Mouse (Mus musculus) A20 (cell line): ENCODE data around the gene Ptpro.
"Not testable (repeated sequence)": the region's sequence is repeated elsewhere in the genome, so short reads cannot be mapped to it uniquely, and the experiment has no call there.

ENCODE experiments used
- DNase-seq: peaks from one replicate; pipeline ENCODE4 v3.0.0-alpha.2; 2011; ENCODE audit warnings: low read depth, low spot score

The Ptpro gene

DNA sequence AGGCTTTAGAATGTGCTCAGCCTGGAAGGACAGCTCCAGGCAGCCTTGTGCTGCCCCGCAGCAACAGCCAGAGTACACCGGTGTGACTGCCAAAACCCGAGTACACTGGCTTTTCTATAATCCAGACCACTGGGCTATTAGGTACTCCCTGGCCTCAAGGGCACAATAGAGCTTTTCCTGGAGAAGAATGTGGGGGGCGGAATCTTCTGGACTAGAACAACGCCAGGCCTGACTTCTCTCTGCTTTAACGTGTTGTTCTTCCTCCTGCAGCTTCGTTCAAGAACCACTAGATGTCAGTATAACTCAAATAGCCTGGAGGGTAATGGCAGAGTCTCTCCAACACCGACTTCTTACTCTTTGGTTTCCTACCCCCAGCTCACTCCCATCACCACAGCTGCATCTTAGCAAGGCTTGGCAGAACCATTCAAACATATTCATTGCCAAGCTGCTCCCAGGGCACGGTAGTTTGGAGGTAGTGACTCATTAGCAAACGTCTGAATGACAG is 203.5 kb downstream of the Ptpro start:
- no peak for DNase-seq

DNA sequence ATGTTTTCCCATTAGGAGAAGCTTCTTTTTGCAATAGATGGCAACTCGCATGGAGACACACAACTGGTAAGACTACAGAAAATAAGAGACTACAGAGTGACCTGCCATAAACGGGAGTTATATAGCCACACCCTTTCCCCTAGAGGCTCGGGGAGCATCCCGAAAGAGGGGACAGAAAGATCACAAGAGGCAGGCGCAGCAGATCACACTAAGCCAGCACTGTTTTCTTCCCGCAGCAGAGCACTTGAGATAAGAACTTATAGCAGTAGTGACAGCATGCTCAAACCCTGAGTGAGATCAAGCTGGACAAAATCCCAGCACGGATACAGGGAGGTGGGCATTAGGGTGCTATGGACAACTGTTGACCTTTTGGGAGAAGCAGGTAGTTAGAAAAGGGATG is 203.9 kb downstream of the Ptpro start:
- no peak for DNase-seq

DNA sequence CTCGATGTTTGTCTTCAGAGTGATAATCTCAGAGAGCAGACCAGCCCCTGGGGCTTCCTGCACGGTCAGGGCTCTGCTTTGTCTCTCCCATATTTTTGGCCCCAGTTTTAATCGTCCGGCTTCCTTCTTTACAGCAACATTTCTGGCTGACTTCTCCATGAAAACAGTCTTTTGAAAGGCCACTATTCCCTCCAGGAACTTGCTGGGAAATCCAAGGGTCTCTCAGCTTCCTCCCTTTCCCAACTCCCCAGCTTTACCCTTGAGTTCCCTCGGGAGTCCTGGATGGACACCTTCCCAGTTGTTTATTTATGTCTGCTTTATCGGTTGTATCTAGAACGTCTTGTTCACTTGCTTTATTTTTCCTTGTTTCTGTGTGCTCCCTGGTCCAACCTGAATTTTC is 205.1 kb downstream of the Ptpro start:
- no peak for DNase-seq

DNA sequence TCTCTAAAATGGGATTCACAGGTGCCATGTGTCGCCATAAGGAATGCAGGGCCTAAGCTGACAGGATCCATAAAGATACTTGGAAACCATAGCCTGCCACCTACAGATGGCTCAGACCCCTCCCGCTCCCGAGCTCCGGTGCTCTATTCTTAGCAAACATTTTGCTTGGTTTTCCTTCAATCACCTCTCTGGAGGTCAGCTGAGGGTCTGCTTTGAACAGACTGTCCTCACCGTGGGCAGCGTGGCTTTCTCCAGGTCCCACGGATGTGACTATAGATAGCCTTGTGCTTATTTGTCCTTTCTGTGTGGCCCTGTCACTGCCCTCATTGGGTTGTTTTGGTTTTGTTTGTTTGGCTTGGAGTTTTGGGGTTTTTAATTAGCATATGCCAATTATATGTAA is 206.0 kb downstream of the Ptpro start:
- DNase-seq = no peak

DNA sequence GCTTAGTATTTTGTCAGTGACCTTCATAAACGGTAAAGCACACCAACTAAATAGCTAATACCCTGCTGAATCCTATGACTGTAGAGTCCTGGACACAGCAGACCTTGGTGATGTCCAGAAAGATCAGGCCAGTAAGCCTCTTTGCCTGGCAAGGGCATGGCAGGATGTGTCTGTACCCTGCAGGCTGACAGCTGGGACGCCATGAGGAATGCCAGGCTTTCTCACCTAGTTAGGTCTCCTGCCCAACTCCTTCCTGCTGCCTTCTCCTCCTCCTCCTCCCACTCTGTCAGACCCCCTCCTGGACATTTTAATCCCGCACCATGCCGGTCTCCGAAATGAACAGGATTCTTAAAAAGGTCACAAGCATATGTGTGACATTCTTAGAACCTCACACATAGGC is 211.7 kb downstream of the Ptpro start:
- DNase-seq = no peak

DNA sequence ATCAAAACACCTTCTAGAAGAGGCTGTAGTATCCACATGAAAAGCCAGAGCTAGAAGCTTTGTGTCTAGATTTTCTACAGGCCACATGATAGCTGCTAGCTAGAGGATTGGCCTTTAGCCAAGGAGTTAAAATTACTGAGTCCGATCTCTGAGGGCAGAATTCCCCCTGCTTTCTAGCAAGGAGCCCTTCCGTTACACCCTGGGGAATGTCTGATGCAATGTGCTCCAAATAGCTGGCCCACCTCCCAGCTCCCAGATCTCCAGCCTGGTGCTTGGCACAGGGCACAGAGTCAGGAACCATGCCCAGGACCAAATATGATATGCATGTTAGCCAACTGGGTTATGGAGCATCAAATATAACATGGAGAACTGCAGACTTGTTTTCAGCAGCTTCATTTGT is 213.1 kb downstream of the Ptpro start:
- no peak for DNase-seq

DNA sequence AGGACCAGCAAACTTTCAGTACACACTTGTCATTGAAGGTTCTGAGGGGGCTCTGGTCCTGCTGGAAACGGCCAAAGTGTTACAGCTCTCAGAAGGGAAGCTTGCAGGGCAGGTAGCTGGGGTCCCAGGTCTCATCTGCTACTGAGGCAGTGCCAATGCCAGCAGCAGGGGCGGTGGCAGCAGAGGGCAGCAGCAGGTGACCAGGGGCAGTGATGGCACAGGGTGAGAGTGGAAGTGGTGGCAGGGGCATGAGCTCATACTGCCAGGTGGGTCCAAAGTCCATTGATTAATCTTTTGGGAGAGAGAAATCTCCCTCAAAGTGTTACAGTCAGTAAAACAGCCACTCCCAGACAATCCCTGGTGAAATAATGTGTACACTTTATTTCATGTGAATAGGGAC is 214.1 kb downstream of the Ptpro start:
- DNase-seq = no peak

DNA sequence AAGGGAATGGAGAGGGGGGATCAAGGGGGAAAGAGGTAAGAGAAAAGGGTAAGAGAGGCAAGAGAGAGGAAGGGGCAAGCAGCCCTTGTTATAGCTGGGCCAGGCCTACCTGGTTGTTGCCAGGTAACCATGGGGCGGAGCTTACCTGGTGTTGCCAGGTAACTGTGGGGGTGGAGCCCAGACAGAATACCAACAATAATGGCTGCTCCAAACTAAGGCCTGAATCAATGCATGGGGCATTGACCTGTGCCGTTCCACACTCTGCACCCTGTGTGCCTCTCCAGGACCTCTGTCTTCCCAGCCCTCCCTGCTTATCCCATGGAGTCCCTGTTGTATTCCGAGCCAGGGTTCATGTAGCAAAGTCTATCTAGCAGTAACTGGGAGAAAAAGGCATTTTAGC is 215.6 kb downstream of the Ptpro start:
- DNase-seq = no peak

DNA sequence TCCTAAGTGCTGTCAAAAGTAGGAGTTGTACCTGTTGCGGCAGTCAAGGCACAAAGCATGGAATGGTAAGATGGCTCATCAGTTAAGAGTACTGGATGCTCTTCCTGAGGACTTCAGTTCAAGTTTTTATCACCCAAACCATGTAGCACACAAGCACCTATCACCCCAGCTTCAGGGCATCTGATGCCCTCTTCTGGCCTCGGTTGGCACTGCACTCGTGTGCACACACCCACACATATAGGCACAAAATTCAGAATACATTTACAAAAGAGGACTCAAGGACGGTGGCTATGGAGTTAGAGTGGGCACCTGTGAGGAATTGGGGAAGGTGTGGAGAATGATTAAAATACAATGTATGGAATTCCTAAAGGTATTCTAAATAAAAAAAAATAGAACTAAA is 217.4 kb downstream of the Ptpro start:
- no peak for DNase-seq

DNA sequence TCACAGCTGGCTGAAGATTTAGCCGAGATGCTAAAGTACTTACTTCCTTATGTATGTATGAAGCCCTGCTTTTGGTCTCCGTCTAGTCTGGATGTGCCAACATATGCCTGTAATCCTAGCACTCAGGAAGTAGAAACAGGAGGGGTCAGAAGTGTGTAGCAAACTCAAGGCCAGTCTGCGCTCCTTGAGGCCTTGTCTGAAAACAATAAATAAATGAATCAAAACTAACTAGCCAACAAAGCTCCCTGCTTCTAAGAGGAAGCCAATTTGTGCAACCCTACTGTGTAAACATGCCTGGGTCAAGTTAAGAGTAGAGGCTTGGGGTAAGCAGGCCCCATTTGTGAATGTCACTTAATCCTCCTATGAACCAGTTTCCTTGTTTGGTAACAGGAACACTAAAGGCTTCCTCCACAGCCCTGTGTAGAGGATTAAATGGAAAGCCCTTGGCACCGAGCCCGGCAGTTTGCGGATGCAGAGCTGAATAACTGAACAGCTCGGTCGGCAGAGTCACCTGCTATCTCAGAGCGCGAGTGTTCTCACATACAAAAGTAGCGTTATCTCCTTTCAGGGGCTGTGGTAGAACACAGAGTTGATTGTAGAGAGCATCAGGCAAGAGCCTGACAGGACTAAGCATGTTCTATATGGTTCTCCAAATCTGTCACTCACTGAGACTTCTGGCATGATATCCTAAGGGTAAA is 218.9 kb downstream of the Ptpro start:
- no peak for DNase-seq

DNA sequence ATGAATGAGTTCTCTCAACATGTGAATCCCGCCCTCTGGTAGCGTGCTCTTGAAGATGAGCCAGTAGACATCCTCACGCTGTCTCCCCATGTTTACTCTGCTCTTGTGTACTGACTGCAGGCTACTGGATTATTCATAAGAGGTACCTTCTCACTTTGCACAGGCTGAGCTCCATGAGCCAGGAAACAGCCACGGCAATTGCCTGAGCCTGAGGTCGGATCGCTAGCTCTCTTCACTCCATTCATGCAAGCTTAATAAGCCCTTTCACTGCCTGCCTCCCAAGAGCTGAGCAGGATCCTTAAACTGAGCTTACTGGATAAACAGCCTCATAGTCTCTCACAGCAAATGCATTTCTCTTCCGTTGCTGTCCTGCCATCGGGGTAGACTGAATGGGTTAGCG is 220.0 kb downstream of the Ptpro start:
- DNase-seq = no peak

DNA sequence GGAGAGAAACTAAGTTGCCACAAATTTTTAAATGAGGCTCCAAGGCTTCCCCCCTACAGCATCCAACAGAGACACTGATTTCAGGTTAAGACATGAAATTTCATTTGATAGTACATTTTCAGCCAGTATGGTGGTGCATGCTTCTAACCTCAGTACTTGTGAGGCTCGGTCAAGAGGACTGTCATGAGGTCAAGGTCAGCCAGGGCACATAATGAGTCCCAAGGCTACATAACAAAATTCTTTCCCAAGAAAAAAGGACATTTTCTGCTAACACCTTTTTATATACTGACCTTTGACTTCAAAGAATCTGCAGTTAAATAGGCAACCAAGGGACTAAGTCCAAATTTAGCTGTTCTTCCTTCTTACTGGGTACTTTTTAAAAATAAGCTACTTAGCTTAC is 221.3 kb downstream of the Ptpro start:
- DNase-seq = no peak

DNA sequence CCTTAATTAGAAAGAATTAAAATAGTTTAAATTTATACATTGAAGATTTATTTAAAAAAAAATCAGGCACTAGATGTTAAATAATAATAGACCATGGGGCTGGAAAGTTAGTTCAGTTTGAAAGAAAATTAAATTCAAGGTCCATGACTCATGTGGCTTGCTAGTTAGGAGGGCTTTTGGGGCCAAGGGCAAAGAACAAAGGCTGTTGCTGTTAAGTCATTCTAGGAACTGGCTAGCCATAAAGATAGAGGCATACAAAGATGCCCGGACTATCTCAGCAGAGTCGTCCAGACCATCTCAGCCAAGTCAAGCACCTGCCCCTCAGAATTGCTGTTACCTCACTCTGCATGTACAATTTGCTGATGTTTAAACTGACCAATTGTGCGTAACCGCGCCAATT is 223.6 kb downstream of the Ptpro start:
- DNase-seq = not testable (repeated sequence)

DNA sequence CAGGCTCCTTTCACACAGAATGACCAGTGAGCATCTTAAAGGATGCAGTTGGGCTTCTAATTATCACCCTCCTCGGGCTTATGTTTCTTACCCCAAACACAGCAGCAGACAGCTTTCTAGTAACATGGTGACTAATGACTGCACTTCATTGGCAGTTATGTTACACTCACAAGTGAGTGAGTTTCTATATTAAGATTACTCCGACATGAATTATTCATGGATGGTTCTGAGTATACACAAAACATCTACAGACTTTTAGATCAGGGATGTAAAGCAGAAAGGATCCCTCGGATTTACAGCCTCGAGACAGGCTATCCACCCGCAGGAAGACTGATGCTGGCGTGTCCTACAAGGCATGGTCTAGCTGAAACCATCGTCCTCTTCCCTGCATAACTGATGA is 230.8 kb downstream of the Ptpro start:
- no peak for DNase-seq

DNA sequence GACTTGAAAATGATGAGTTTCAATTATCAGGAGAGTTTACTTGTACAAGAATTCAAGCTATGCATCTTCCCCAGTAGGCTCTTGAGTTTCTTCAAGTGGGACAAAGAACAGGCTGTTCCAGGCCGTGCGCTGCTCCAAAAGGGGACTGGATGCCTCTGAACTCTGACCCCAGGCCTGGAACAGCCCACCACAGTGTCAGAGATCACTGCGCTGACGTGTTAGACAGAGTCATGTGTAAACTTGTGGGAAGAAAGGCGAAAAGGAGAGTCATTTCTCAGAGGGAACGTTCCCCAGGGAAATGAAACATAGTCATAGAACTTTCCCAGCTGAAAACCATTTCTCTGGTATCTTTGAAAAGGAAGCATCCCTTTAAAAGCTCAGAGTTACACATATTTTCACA is 235.3 kb downstream of the Ptpro start:
- DNase-seq = no peak

DNA sequence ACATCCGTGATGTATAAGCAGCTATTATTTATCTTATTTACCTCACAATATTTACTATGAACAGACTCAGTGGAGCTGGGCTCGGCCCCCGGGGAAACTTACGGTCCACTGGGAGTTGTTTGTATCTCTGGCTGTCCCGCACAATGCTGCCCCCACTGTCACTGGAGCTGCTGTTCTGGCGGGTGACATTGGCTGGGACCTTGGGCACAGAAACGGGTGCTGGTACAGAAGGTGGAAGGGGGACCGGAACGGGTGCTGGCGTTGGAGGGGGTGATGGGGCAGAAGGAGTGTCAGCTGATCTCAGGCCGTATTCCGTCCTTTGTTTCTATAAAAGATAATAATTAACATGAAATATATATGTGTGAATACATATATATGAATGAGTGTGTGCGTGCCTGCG is 238.0 kb downstream of the Ptpro start:
- DNase-seq = no peak

DNA sequence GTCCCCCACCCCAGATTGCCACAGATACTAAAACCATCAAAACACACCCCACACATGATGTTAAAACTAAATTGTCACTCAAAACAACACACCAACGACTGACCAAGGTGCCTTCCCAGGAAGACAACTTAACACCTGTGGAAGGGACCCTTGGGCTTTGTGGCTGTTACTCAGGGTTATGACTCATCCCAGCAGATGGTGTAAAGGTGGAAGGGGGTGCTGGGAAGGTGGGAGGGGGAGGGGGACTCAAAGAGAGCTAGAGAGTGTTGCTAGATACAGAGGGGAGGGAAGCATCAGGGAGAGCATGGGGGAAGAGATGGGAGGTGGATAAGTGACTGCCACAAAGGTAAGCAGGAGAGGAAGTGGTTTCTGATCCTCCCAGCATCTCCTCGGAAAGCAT is 239.5 kb downstream of the Ptpro start:
- DNase-seq = no peak

DNA sequence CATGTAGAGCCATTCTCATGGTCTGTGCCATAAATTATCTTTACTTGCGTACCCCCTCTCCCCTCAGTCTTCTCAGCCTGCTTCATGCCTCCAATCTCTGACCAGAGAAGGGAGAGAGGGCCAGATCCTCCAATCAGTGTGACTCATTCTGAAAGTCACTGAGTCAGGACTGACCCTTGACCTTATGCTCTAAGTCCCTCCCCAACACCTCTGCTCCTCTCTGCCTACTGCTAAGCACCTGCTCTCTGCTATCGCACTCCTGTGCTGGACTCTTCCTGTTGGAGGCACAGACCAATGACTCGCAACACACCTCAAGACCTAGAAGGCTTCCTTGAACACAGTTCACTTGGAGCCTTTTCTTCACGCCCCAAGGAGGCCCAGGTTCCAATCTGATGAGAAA is 240.5 kb downstream of the Ptpro start:
- no peak for DNase-seq

DNA sequence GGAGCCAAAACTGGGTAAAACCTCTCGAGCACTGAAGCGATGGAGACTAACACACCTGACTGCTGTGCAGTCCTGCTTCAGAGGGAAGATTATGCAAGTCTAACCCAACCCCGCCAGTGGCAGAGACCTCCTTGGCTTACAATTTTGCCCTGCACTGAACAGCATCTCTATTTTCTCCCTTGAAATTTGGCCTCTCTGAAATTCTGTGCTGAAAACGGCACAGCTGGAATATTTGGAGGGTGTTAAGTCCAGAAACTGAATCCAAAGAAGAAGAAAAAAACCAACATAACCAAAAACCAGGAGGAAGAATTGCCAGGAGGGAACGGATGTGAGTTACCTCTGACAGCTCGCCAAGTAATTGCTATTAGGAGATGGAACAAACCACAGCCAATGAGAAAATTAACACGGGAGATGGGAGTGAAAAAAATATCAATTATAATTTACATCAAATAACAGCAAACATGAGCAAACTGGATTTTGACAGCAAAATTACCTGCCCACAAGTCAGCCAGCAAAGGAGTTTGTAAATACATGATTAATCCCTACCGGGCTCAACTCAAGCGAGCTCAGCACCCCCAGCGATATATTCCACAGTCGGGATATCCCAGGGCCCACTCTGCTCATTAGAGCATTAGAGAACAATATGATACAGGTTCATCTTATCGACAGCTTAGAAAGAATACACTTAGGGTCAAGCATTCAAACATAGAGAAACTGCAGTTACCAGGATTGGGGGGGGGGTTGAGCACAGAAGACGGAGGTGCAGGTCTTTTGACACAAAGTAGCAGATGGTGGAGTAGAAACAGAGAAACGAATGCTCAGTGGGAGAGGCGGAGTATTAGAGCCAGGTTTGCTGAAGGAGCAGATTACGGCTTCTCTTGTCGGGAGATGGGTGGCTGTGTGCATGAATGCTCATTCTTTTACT is 241.4 kb downstream of the Ptpro start:
- no peak for DNase-seq

DNA sequence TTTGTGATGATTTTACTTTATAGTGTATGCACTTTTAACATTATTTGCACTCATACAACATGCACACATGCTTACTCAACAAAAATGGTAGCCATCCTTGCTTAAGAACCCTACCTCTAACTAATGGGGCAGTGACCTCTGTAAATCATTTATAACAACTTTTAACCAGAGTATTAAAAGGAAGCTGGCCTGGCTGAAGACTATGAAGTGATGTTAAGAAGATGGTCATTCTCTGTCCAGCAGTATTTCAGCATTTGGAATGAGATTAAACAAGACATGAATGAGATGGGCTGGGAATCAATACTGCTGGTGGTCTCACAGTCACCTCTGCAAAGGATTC is 242.0 kb downstream of the Ptpro start:
- no peak for DNase-seq

DNA sequence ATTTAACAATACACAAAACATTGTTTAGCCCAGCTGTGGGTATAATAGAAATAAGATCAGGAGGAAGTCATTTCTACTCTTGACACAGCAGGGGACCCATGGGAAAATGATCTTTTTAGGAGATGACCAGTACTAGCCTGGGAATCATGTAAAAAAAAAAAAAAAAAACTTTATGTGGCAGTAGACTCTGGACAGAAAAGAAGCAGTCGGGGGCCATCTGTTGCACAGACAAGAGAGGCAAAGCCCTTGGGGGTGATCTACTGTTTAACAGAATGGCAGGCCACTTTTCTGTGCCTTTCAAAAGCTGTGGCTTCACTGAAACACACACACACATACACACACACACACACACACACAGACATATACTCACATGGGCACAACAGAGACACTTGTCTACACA is 242.7 kb downstream of the Ptpro start:
- DNase-seq = no peak

DNA sequence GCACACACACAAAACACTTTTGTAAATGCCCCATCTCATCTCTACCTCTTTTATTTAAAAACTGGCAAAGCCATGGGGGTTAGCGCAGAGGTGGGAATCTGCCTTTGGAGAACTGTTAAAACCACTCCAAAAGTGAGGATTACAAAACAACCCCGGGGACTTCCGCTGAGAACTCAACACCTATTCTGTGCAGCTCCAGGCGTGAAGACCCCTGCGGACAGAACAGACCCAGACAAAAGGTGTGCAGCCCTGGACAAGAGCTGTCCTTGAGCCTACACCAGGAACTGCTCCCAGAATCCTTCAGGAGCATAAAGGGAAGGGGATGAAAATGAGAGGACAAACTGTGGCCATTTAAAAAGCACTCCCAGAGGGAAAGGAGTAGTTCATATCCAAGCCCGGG is 243.1 kb downstream of the Ptpro start:
- DNase-seq = no peak

DNA sequence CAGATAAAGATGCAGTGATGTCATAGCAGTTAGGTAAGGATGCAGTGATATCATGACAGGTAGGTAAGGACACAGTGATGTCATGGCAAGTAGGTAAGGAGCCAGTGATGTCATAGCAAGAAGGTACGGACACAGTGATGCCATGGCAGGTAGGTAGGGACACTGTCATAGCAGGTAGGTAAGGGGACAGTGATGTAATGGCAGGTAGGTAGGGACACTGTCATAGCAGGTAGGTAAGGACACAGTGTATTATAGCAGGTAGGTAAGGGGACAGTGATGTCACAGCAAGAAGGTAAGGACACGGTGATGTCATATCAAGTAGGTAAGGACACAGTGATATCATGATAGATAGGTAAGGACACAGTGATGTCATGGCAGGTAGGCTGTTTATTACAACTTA is 244.4 kb downstream of the Ptpro start:
- DNase-seq = no peak
